Mouse (Mus musculus) lung, adult 2 months (tissue): ENCODE data around the gene Dusp1. TPM values are rescaled to one million over a fixed set of nuclear protein-coding genes. Genes with fewer than 3 reads are reported as not detected.

Source experiments
- DNase-seq: peaks from one replicate; pipeline ENCODE4 v3.0.0; 2022
- H3K4me1 ChIP-seq: fragments of 200-500 bp; 2 replicates; pipeline ENCODE4 v1.6.1; 2011; ENCODE audit warnings: low read length; ENCODE audit not compliant: control insufficient read depth, insufficient read depth
- H3K4me3 ChIP-seq: fragments of 200-500 bp; replicated peaks from 2 replicates; pipeline ENCODE3; 2011; ENCODE audit warnings: low read depth, mild to moderate bottlenecking, control low read depth, low read length; ENCODE audit errors: extremely low read depth
- CTCF ChIP-seq: fragments of 200-500 bp; IDR thresholded peaks from 2 replicates; pipeline ENCODE4 v1.5.1; 2011; ENCODE audit warnings: mild to moderate bottlenecking, low read length, control low read depth; ENCODE audit not compliant: insufficient read depth
- POLR2A ChIP-seq: fragments of 200-500 bp; IDR thresholded peaks from 2 replicates; pipeline ENCODE4 v1.6.1; 2011; ENCODE audit warnings: low read depth, mild to moderate bottlenecking, control low read depth, low read length, borderline replicate concordance; ENCODE audit errors: extremely low read depth
- WGBS: fragments of 180-500 bp; shearing (Covaris S2); methylation state at CpG from one replicate; pipeline ENCODE4 v1.1.7; 2018; 5-methylcytosine and 5-hydroxymethylcytosine counted together
- polyA plus RNA-seq: library from polyadenylated mRNA; depleted of rRNA; stranded (reverse); fragments of >200 nt; gene quantifications from 2 replicates; pipeline ENCODE4 v1.2.3, GENCODE M21; 2012

Dusp1 gene
- polyA plus RNA-seq, 1 experiment = 233 TPM

GRCm38 (mm10) chr17:26506997-26507871, 54.7 kb downstream of the Dusp1 start:
- 3% methylated on average over 24 of the region's 24 CpGs for WGBS
- Histone ChIP-seq H3K4me3 (peak overlapping the region; percentile 93), H3K4me1 (peaks cover 30% of the 10 kb centered on the region)
- TF ChIP-seq CTCF (no peak), POLR2A (peak; percentile 78)
- DNase-seq = peak; percentile 72

GRCm38 (mm10) chr17:26506031-26506641, 55.8 kb downstream of the Dusp1 start:
- H3K4me1 ChIP-seq = peaks cover 31% of the 10 kb centered on the region
- 15% methylated on average over 14 of the region's 14 CpGs for WGBS
- H3K4me3 ChIP-seq = peak overlapping the region; percentile 93
- peak; percentile 67 for DNase-seq
- TF ChIP-seq CTCF = no peak
- peak; percentile 86 for TF ChIP-seq POLR2A

GRCm38 (mm10) chr17:26505181-26505581, 56.7 kb downstream of the Dusp1 start:
- peak overlapping the region; percentile 58 for H3K4me3 ChIP-seq
- peaks cover 31% of the 10 kb centered on the region for H3K4me1 ChIP-seq
- 16% methylated on average over 3 of the region's 3 CpGs for WGBS
- no peak for TF ChIP-seq CTCF
- TF ChIP-seq POLR2A = peak; percentile 83
- DNase-seq = no peak

- Histone ChIP-seq H3K4me3 (peak overlapping the region; percentile 31), H3K4me1 (peaks cover 27% of the 10 kb centered on the region)
- TF ChIP-seq CTCF (no peak), POLR2A (peak; percentile 68)
- peak; percentile 85 for DNase-seq
- WGBS = 10% methylated on average over 11 of the region's 11 CpGs
These were observed 57.8 kb downstream of the Dusp1 start for GRCm38 (mm10) chr17:26503981-26504671.

DNA sequence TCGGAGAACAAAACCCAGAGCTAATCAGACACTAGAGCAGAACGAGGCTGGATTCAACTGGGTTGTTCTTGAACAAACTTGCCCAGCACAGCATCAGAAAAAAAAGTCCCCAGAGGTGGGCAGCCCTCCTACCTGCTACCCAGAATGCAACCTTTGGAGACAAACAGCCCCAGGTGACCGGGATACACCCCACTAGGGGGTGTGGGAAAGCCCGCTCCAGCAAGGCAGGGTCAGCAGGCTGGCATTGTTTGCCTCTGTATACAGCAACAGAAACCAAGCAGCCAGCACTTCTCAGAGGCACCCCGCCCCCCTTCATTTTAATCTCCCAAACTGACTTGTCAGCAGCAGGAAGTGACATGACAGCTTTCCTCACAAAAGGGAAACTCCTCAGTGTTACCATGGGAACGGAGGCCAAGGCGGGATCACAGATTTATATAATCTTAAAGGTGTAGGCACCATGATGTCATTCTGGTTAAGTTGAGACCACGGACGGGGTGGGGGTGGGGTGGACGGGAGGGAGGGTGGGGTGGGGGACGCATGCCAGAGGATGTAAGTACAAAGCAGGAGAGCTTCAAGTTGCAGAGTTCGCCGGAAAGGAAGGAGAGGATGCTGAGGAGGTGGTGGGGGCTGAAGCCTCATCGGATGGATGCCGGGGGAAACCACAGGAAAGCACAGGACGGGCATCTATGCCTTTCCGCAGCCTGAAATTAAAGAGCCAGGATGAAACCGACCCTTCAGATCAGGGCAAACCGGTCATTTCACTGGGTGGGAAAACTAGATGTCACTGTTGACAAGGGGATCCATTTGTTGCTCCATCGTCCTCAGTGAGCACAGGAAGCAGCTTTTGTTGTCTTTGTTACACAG, 58.9 kb downstream of the Dusp1 start:
- peak; percentile 72 for DNase-seq
- TF ChIP-seq CTCF (no peak), POLR2A (peak; percentile 62)
- H3K4me1 ChIP-seq = peaks cover 27% of the 10 kb centered on the region
- peak overlapping the region; percentile 52 for H3K4me3 ChIP-seq
- WGBS = 1% methylated on average over 20 of the region's 20 CpGs

DNA sequence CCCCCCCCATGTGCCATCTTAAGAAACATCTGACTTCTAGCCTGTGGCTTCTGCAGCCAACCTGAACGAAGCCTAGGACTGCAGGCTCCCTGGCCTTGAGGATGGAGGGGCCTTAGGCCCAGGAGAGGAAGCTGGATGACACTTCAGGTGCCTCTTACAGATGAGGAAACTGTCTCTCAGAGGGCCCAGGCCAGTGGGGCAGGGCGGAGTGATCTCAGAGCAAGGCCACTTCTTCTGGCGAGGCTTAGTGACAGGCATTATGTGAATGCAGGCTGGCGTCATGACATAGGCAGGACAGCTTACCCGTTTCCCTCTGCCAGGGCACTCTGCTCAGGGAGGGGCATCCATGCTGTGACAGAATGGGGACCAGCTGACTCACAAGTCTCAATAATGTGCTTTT, 60.1 kb downstream of the Dusp1 start:
- WGBS = 66% methylated on average over 5 of the region's 5 CpGs
- DNase-seq = no peak

GRCm38 (mm10) chr17:26498626-26499025, 63.3 kb downstream of the Dusp1 start:
- DNase-seq = no peak
- TF ChIP-seq CTCF = no peak
- no peak for TF ChIP-seq POLR2A
- Histone ChIP-seq H3K4me3 (no peak overlapping the region), H3K4me1 (peaks cover 25% of the 10 kb centered on the region)
- 16% methylated on average over 1 of the region's 1 CpGs for WGBS

More for the DNA sequence above, 60.1 kb downstream of the Dusp1 start:
- no peak overlapping the region for H3K4me3 ChIP-seq
- no peak for TF ChIP-seq CTCF
- TF ChIP-seq POLR2A = no peak
- H3K4me1 ChIP-seq = peaks cover 37% of the 10 kb centered on the region

GRCm38 (mm10) chr17:26497416-26497923, 64.5 kb downstream of the Dusp1 start:
- no peak for TF ChIP-seq POLR2A
- no peak for TF ChIP-seq CTCF
- DNase-seq = no peak
- Histone ChIP-seq H3K4me3 (no peak overlapping the region), H3K4me1 (peaks cover 17% of the 10 kb centered on the region)
- WGBS = 18% methylated on average over 5 of the region's 5 CpGs
